Mouse (Mus musculus): ENCODE measurements around the gene Hdac6.

DNA sequence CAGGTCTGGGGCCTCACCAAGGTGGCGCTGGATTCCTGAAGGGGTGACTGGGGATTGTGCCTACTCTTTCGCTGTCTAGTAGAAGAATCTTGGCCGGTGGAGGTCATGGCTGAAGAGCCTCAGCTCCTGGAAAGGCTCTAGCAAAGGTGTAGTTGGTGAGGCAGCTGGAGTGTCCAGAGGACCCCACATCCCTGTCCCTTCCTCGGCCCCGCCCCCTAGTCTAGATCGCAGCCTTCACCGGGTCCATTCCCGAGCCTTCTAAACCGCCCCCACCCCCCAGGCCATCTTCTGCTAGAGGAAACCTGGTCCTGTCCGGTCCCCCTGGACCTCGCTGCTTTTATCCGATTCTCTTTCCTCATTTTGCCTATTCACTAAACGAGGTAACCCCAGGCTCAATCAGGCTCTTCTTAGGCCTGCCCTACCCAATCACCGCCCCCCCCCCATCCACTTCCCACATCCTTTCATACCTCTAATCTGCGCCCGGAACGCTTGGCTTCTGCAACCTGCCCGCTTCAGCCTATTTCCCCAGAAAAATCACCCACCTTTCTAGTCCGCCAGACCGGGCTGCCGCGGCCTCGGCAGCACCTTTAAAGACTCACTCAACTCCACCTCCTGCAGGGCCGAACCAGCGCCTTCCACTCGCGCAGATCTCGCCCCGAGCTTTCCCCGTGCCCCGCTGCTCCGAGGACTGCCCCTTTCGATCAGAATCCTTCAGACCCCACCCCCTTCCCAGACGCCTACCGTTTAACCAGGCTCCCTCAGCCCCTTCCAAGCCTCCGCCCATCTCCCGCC is at the start of gene Hdac6:
- TF ChIP-seq CTCF (IDR thresholded peaks at IDR 0.05; ENCODE audit: extremely low read depth, insufficient read depth, insufficient read length, insufficient replicate concordance) (no peak), POLR2A (IDR thresholded peaks at IDR 0.05; ENCODE audit: low read depth, low read length) (no peak)
